Mouse (Mus musculus): ENCODE results near the gene Sars.

The Sars gene

GRCm38 (mm10) chr3:108423844-108424801, 20.9 kb downstream of the Sars start:
- DNase-seq, result peak; percentile 68

GRCm38 (mm10) chr3:108423006-108423405, 22.0 kb downstream of the Sars start:
- DNase-seq, result peak; percentile 59

- peak; percentile 87 for DNase-seq
Observed at GRCm38 (mm10) chr3:108415831-108416223, 29.2 kb downstream of the Sars start.

GRCm38 (mm10) chr3:108414857-108415830, 29.9 kb downstream of the Sars start, which contains the start of gene Celsr2:
TSS of gene Celsr2 (minus strand) at chr3:108415552.
- no peak for DNase-seq

GRCm38 (mm10) chr3:108413634-108414360, 31.2 kb downstream of the Sars start:
- no peak for DNase-seq

GRCm38 (mm10) chr3:108411754-108412121, 33.3 kb downstream of the Sars start:
- DNase-seq, result peak; percentile 64

GRCm38 (mm10) chr3:108411026-108411753, 33.8 kb downstream of the Sars start:
- DNase-seq, result no peak

GRCm38 (mm10) chr3:108410359-108410714, 34.7 kb downstream of the Sars start:
- DNase-seq, result no peak

GRCm38 (mm10) chr3:108409656-108410358, 35.2 kb downstream of the Sars start:
- no peak for DNase-seq

- no peak for DNase-seq
Observed at GRCm38 (mm10) chr3:108408517-108409008, 36.4 kb downstream of the Sars start.

GRCm38 (mm10) chr3:108406306-108406885, 38.6 kb downstream of the Sars start:
- peak; percentile 76 for DNase-seq

GRCm38 (mm10) chr3:108405536-108406305, 39.3 kb downstream of the Sars start:
- peak; percentile 87 for DNase-seq

GRCm38 (mm10) chr3:108402528-108402920, 42.5 kb downstream of the Sars start:
- no peak for DNase-seq

GRCm38 (mm10) chr3:108401692-108402527, 43.1 kb downstream of the Sars start:
- peak; percentile 89 for DNase-seq

GRCm38 (mm10) chr3:108400442-108400841, 44.6 kb downstream of the Sars start:
- DNase-seq, result no peak

GRCm38 (mm10) chr3:108398281-108398680, 46.7 kb downstream of the Sars start:
- DNase-seq, result no peak

- no peak for DNase-seq
Observed at GRCm38 (mm10) chr3:108392793-108393192, 52.2 kb downstream of the Sars start.

- DNase-seq, result no peak
Observed at GRCm38 (mm10) chr3:108392299-108392698, 52.7 kb downstream of the Sars start.

GRCm38 (mm10) chr3:108389111-108389545, 55.9 kb downstream of the Sars start:
- DNase-seq, result peak; percentile 95

Data from layer of hippocampus, adult 9-11 months (tissue).